Mouse (Mus musculus) myocyte (in vitro differentiated cells): ENCODE data around the gene Sfxn1. TPM values are rescaled to one million over a fixed set of nuclear protein-coding genes. Genes with fewer than 3 reads are reported as not detected.

Experiments
- H3K27me3 ChIP-seq: one replicate; pipeline ENCODE4 v1.6.1; 2011; ENCODE audit not compliant: control insufficient read depth, insufficient read depth, insufficient read length
- H3K36me3 ChIP-seq: one replicate; pipeline ENCODE4 v1.6.1; 2011; ENCODE audit not compliant: control insufficient read depth, insufficient read depth
- H3K4me2 ChIP-seq: one replicate; pipeline ENCODE4 v1.6.1; 2011; ENCODE audit warnings: low read depth, control low read depth
- H3K4me3 ChIP-seq: one replicate; pipeline ENCODE4 v1.5.1; 2011; ENCODE audit warnings: mild to moderate bottlenecking, control low read depth, moderate library complexity
- H3K79me2 ChIP-seq: one replicate; pipeline ENCODE4 v1.6.1; 2011; ENCODE audit not compliant: control insufficient read depth, insufficient read depth
- H3ac ChIP-seq: one replicate; pipeline ENCODE4 v1.6.1; 2011; ENCODE audit not compliant: control insufficient read depth, insufficient read length
- CEBPB ChIP-seq: IDR thresholded peaks from 2 replicates; pipeline ENCODE4 v1.6.1; 2011; ENCODE audit warnings: mild to moderate bottlenecking, moderate library complexity; ENCODE audit not compliant: poor library complexity, insufficient read depth, severe bottlenecking
- E2F4 ChIP-seq: IDR thresholded peaks from one replicate; pipeline ENCODE4 v1.6.1; 2011; ENCODE audit warnings: mild to moderate bottlenecking, control low read depth, moderate library complexity; ENCODE audit not compliant: insufficient read depth
- MAX ChIP-seq: IDR thresholded peaks from one replicate; pipeline ENCODE4 v1.6.1; 2011; ENCODE audit warnings: low read depth, mild to moderate bottlenecking, control low read depth
- MYOD1 ChIP-seq, 3 experiments: IDR thresholded peaks; one replicate each; pipeline ENCODE4 v1.6.1; 2011; ENCODE audit warnings: control low read depth in 2 of 3, low read depth in 2 of 3, mild to moderate bottlenecking in 2 of 3, moderate library complexity in 1 of 3; ENCODE audit not compliant: insufficient read length in 2 of 3, control insufficient read depth in 1 of 3
- MYOG ChIP-seq, 3 experiments: IDR thresholded peaks; one replicate each; pipeline ENCODE4 v1.6.1; 2011; ENCODE audit warnings: control low read depth in 2 of 3, low read depth in 2 of 3, mild to moderate bottlenecking in 2 of 3; ENCODE audit not compliant: insufficient read length in 2 of 3, control insufficient read depth in 1 of 3, insufficient read depth in 1 of 3
- POLR2A ChIP-seq: IDR thresholded peaks from one replicate; pipeline ENCODE4 v1.6.1; 2011; ENCODE audit warnings: low read depth, mild to moderate bottlenecking, control low read depth, moderate library complexity; ENCODE audit not compliant: insufficient read length
- POLR2AphosphoS2 ChIP-seq: IDR thresholded peaks from one replicate; pipeline ENCODE4 v1.6.1; 2011; ENCODE audit warnings: low read depth, control low read depth; ENCODE audit not compliant: insufficient read length
- REST ChIP-seq: IDR thresholded peaks from one replicate; pipeline ENCODE4 v1.6.1; 2011; ENCODE audit warnings: mild to moderate bottlenecking, control low read depth, moderate library complexity; ENCODE audit not compliant: insufficient read depth, insufficient read length
- SRF ChIP-seq: IDR thresholded peaks from one replicate; pipeline ENCODE4 v1.6.1; 2011; ENCODE audit warnings: low read depth; ENCODE audit not compliant: control insufficient read depth, insufficient read length
- TCF12 ChIP-seq: IDR thresholded peaks from one replicate; pipeline ENCODE4 v1.6.1; 2011; ENCODE audit warnings: mild to moderate bottlenecking, control low read depth; ENCODE audit not compliant: poor library complexity, insufficient read depth, severe bottlenecking
- TCF3 ChIP-seq: IDR thresholded peaks from one replicate; pipeline ENCODE4 v1.6.1; 2011; ENCODE audit warnings: low read depth, control low read depth; ENCODE audit not compliant: insufficient read length
- USF1 ChIP-seq: IDR thresholded peaks from one replicate; pipeline ENCODE4 v1.6.1; 2011; ENCODE audit warnings: low read depth, mild to moderate bottlenecking, control low read depth, moderate library complexity
- polyA plus RNA-seq: library from polyadenylated mRNA; unstranded; fragments of >200 nt; fragmentation: generic; extraction: Trizol; gene quantifications from one replicate; pipeline ENCODE4 v1.2.1, GENCODE M21; 2012; ENCODE audit warnings: missing spikeins

The Sfxn1 gene
- polyA plus RNA-seq, 1 experiment = 10.9 TPM

- Histone ChIP-seq H3ac (no peak overlapping the region), H3K4me3 (no peak overlapping the region), H3K4me2 (no peak overlapping the region), H3K27me3 (peaks cover 33% of the 10 kb centered on the region), H3K36me3 (no peaks in the 10 kb centered on the region), H3K79me2 (no peaks in the 10 kb centered on the region)
- TF ChIP-seq REST = no peak
- no peak for TF ChIP-seq SRF
- TF ChIP-seq E2F4 = no peak
- TF ChIP-seq POLR2A = no peak
- TF ChIP-seq TCF12 = no peak
- TF ChIP-seq CEBPB = no peak
- no peak for TF ChIP-seq MYOD1 (IDR thresholded peaks at IDR 0.05; ENCODE audit: control insufficient read depth in 1 of 3, insufficient read length in 2 of 3, low read depth in 2 of 3)
- no peak for TF ChIP-seq TCF3
- no peak for TF ChIP-seq MAX
- TF ChIP-seq USF1 = no peak
- TF ChIP-seq POLR2AphosphoS2 = no peak
- no peak for TF ChIP-seq MYOG (IDR thresholded peaks at IDR 0.05; ENCODE audit: control insufficient read depth in 1 of 3, insufficient read depth in 1 of 3, insufficient read length in 2 of 3, low read depth in 2 of 3)
These were observed 9.6 kb upstream of the Sfxn1 start for GRCm38 (mm10) chr13:54062068-54062467.

DNA sequence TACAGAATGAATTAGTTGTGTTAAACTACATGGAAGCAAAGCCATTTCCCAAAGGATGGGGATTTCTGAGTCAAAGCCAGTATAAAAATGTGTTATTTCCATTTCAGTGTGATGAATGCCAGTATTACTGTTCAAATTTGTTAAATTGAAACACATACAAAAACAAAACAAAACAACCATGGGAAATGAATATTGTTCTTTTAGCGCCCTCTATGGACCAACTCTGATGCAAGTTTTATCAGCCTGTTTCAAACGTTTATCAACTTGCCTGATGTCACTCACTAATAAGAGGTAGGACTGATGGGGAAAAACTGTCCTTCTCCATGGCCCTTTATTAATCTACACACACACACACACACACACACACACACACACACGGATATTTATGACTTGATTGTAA, 8.4 kb upstream of the Sfxn1 start:
- no peak overlapping the region for H3ac ChIP-seq
- peaks cover 27% of the 10 kb centered on the region for H3K27me3 ChIP-seq
- H3K4me2 ChIP-seq = no peak overlapping the region
- no peaks in the 10 kb centered on the region for H3K36me3 ChIP-seq
- TF ChIP-seq REST = no peak
- no peak for TF ChIP-seq CEBPB
- no peak for TF ChIP-seq E2F4
- TF ChIP-seq SRF = no peak
- TF ChIP-seq POLR2AphosphoS2 = no peak
- no peak for TF ChIP-seq TCF3
- no peak for TF ChIP-seq TCF12
- TF ChIP-seq POLR2A = no peak
- TF ChIP-seq MYOG (IDR thresholded peaks at IDR 0.05; ENCODE audit: control insufficient read depth in 1 of 3, insufficient read depth in 1 of 3, insufficient read length in 2 of 3, low read depth in 2 of 3) = no peak
- no peak for TF ChIP-seq MAX
- TF ChIP-seq USF1 = no peak
- TF ChIP-seq MYOD1 (IDR thresholded peaks at IDR 0.05; ENCODE audit: control insufficient read depth in 1 of 3, insufficient read length in 2 of 3, low read depth in 2 of 3) = no peak
- H3K79me2 ChIP-seq = no peaks in the 10 kb centered on the region
- no peak overlapping the region for H3K4me3 ChIP-seq

GRCm38 (mm10) chr13:54066081-54066746, 5.5 kb upstream of the Sfxn1 start:
- TF ChIP-seq SRF (no peak), POLR2A (no peak), CEBPB (no peak), MAX (no peak), TCF12 (no peak), REST (no peak), E2F4 (no peak), MYOD1 (IDR thresholded peaks at IDR 0.05; ENCODE audit: control insufficient read depth in 1 of 3, insufficient read length in 2 of 3, low read depth in 2 of 3) (no peak), MYOG (IDR thresholded peaks at IDR 0.05; ENCODE audit: control insufficient read depth in 1 of 3, insufficient read depth in 1 of 3, insufficient read length in 2 of 3, low read depth in 2 of 3) (no peak), TCF3 (no peak), USF1 (no peak), POLR2AphosphoS2 (no peak)
- Histone ChIP-seq H3K4me3 (no peak overlapping the region), H3ac (no peak overlapping the region)

DNA sequence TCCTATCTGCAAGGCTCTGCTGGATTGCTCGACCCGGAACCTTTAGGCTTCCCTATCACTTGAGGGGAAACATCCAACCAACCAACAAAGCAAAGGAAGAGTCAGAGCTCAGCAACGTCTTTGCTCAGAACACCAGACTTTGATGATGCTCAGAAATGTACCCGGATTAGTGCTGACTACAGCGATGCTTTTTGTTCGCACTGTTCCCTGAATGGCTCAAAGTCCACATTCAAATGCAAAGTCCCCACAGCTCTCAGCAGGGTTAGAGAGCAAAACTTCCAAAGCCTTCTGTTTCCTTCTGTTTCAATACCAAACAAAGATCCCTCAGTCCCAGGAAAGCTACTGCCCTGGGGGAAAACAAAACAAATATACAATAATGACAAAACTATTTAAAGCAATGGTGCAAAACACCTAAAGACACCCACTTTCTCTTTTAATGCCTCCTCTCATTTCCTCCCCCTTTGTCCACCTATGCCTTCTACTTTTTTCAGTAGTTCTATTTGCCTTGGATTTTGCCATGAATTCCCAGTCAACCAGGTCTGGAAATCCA, 4.0 kb upstream of the Sfxn1 start:
- no peak overlapping the region for H3ac ChIP-seq
- H3K4me3 ChIP-seq = no peak overlapping the region
- H3K4me2 ChIP-seq = no peak overlapping the region
- H3K79me2 ChIP-seq = peaks cover 9% of the 10 kb centered on the region
- H3K27me3 ChIP-seq = peaks cover 17% of the 10 kb centered on the region
- TF ChIP-seq TCF3 (no peak), E2F4 (no peak), CEBPB (no peak), TCF12 (no peak)
- H3K36me3 ChIP-seq = no peaks in the 10 kb centered on the region

More at GRCm38 (mm10) chr13:54066081-54066746, 5.5 kb upstream of the Sfxn1 start:
- no peak overlapping the region for H3K4me2 ChIP-seq
- peaks cover 17% of the 10 kb centered on the region for H3K27me3 ChIP-seq
- H3K36me3 ChIP-seq = no peaks in the 10 kb centered on the region
- no peaks in the 10 kb centered on the region for H3K79me2 ChIP-seq
